Mouse (Mus musculus) common myeloid progenitor, adult 5-6 weeks (primary cell): ENCODE measurements around the gene Gjb5. TPM values are rescaled to one million over a fixed set of nuclear protein-coding genes. Genes with fewer than 3 reads are reported as not detected.

ENCODE experiments used
- ATAC-seq: replicated peaks from 2 replicates; pipeline ENCODE4 v1.8.0; 2016; ENCODE audit warnings: low read depth, mild to moderate bottlenecking, moderate TSS enrichment, inconsistent platforms; ENCODE audit not compliant: poor library complexity, severe bottlenecking
- total RNA-seq: library from RNA; stranded (forward); fragments of 200-1000, 187-1606 nt; gene quantifications from 2 replicates; pipeline ENCODE4 v1.2.3, GENCODE M21; 2017

Gjb5 gene
- total RNA-seq, 1 experiment from 2014 or later: not detected

GRCm38 (mm10) chr4:127314585-127314984 is 43.4 kb downstream of the Gjb5 start:
- no peak for ATAC-seq

- ATAC-seq: peak; percentile 92
Observed at GRCm38 (mm10) chr4:127313861-127314260, 44.1 kb downstream of the Gjb5 start, which contains the start of gene Gja4. TSS of gene Gja4 (minus strand) at chr4:127314039.

GRCm38 (mm10) chr4:127312349-127312748 is 45.6 kb downstream of the Gjb5 start:
- ATAC-seq: no peak

- ATAC-seq: no peak
Observed at GRCm38 (mm10) chr4:127311561-127311960, 46.4 kb downstream of the Gjb5 start.

GRCm38 (mm10) chr4:127306915-127307314 is 51.1 kb downstream of the Gjb5 start:
- no peak for ATAC-seq

Other genes with a start within 250 kb of the Gjb5 start
- gene Tmem35b, start 234.5 kb downstream of the Gjb5 start, total RNA-seq: 4.4 and 10.3 TPM in 2 replicates
- not detected in 2 replicates for gene Dlgap3, start 189.0 kb downstream of the Gjb5 start, total RNA-seq
- gene Smim12, start 114.4 kb downstream of the Gjb5 start, total RNA-seq: 26.5 and 39.1 TPM in 2 replicates
- not detected in 2 replicates for gene Gja4, start 44.1 kb downstream of the Gjb5 start, total RNA-seq
- gene Gjb3, start 27.3 kb downstream of the Gjb5 start, total RNA-seq: 0.63 and 1.4 TPM in 2 replicates
- gene Gjb4, start 4.1 kb downstream of the Gjb5 start, total RNA-seq: not detected in 2 replicates